Mouse (Mus musculus): ENCODE measurements at regions not wholly inside any gene's neighbourhood (a gene's known extent, or its start where the extent isn't known, plus 50 kb on each side); places are given as distances from the start of the nearest gene placed in this dataset.

DNA sequence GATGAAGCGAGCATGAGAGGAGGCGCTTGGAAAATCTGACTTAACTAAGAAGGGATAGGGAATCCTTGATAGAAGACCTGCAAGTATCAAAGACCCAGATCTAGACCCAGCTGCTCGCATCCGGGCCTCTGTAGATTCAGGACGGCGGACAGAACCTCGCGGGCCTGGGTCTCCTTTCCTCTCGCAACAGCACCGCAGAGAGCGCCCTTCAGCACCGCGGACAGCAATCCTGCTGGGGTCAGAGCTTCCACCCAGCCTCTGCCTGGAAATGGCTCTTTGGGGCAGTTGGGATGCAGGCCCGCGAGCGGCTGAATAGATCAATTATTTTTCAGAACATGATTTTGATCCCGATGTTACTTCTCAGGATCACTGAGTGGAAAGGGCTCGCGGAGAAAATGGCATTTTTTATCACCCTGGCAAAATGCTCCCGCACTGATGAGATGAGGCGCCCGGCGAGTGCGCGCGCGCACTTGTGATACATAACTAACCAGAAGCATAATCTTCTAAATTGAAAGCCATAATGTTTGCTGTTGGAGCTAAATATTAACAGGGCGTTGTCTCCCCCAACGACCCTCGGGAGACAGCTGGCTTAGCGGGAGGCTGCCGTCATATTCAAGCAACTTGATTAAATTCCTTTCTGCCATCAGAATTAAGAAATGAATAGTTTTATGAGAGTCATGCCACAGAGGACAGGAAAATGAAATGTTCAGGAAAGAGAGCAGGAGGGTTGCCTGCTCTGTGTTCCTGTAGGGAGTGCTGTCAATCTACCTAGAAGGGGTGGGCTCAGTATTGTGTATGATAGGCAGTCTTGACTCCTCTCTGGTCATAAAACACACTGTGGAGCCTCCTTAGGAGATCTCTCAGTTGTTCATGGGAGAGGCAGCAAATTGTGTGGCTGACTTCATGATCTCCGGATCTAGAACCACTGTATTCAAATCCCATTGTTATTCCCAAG is 173.1 kb upstream of the Zc3h12a start:
- ATAC-seq (no peak), DNase-seq (ENCODE audit: low read depth, low spot score) (no peak)
- TF ChIP-seq CTCF (IDR thresholded peaks at IDR 0.05), result no peak
- ChIA-PET CTCF (no interaction called here), POLR2A (no interaction called here)
- in situ Hi-C loops (cut with MboI; ENCODE audit: low pct_unique_long_range_greater_than_20kb), result no loop called here
- H3K27me3 ChIP-seq, result no peaks in the 10 kb centered on the region

DNA sequence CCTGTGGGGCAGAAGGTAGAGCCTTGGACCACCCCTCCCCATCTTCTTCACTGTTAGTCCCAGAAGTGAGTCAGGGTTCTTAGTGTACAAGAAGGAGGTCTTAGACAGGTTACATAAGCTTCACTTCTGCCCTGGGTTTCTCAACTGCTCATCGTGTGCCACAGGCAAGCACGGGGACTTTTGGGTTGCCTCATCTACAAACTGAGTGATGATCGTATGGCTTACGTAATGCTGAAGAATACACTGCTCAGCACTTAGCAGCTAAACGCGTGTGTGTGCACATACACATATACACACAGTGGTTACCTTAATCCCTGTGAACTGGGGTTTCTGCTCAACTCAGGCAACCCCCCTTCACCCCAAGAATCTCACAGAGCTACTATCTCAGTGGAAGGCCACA is 163.1 kb upstream of the Zc3h12a start:
- ATAC-seq (no peak), DNase-seq (ENCODE audit: low read depth, low spot score) (no peak)
- in situ Hi-C loops (cut with MboI; ENCODE audit: low pct_unique_long_range_greater_than_20kb), result no loop called here
- CTCF ChIA-PET, result interaction anchor here (0.9 to 1.0 kb wide), 2 partner anchors 14 to 21 kb away, joined by 3 read pairs; no protein-coding TSS in a partner anchor
- no peak for TF ChIP-seq CTCF (IDR thresholded peaks at IDR 0.05)
- H3K27me3 ChIP-seq, result peaks cover 3% of the 10 kb centered on the region
- POLR2A ChIA-PET, result no interaction called here

DNA sequence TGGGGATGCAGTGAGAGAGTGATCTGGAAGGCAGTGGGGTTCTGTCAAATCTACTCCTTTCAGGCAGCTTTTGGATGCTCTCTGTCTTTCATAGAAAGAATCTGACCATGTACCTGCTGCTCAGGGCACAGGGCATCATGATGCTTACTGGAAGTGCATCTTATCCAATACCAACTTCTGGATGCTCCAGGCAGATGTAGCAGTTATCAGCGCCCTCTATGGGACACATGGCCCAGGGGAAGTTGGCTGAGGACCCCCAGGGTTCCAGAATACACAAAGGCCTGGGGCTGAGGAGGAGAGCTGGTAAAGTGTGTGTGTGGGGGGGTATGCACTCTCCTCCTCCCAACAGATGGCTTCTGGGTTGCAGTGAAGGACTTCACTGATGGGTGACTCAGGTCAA is 162.1 kb upstream of the Zc3h12a start:
- H3K27me3 ChIP-seq, result peaks cover 3% of the 10 kb centered on the region
- ATAC-seq (no peak), DNase-seq (ENCODE audit: low read depth, low spot score) (no peak)
- ChIA-PET POLR2A (interaction anchor here (0.6 kb wide), 1 partner anchor 409 kb away, joined by 6 read pairs; the partner anchor contains the start of gene Epha10), CTCF (no interaction called here)
- in situ Hi-C loops (cut with MboI; ENCODE audit: low pct_unique_long_range_greater_than_20kb), result no loop called here
- no peak for TF ChIP-seq CTCF (IDR thresholded peaks at IDR 0.05)

DNA sequence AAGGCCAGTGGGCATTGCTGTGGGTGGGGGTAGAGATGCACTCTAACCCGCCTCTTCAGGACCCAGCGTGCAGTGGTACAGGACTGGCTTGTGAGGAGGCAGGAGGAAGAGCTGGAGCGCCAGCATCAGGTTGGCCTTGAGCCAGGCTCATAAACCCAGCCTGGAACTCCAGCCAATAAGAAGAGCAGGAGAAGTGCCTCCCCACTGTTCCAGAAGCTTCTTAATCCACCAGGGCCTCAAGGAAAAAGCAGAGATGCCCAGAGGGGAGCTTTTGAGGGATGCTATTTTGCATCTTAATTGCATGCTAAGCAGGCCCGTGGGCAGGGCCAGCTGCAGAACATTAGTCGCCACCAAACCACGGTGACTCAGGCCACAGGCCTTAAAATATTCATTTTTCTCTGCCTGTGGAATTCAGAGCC is 161.4 kb upstream of the Zc3h12a start:
- DNase-seq (ENCODE audit: low read depth, low spot score) (no peak), ATAC-seq (no peak)
- H3K27me3 ChIP-seq, result peaks cover 3% of the 10 kb centered on the region
- TF ChIP-seq CTCF (IDR thresholded peaks at IDR 0.05), result no peak
- in situ Hi-C loops (cut with MboI; ENCODE audit: low pct_unique_long_range_greater_than_20kb), result no loop called here
- CTCF ChIA-PET, result no interaction called here
- POLR2A ChIA-PET, result interaction anchor here (0.6 kb wide), 1 partner anchor 10 kb away, joined by 3 read pairs; no protein-coding TSS in a partner anchor

DNA sequence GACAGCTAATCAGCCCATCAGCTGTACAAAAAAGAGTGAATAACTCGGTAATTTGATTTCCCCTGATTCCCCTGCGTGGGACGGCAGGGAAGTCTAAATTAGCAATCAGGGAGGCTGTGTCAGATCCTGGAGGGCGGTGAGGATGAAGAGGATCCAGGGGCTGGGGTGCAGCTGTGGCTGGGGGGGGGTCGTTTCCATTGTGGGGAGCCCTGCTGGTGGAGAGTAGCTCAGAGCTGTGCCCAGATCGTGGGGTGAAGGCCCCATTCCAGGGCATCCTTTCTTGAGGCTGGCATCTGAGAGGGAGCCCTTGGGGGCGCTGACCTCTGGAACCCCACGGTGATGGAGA is 155.3 kb upstream of the Zc3h12a start:
- ChIA-PET POLR2A (no interaction called here), CTCF (no interaction called here)
- H3K27me3 ChIP-seq, result peaks cover 4% of the 10 kb centered on the region
- no peak for TF ChIP-seq CTCF (IDR thresholded peaks at IDR 0.05)
- in situ Hi-C loops (cut with MboI; ENCODE audit: low pct_unique_long_range_greater_than_20kb), result no loop called here
- DNase-seq (ENCODE audit: low read depth, low spot score), result no peak
- no peak for ATAC-seq

DNA sequence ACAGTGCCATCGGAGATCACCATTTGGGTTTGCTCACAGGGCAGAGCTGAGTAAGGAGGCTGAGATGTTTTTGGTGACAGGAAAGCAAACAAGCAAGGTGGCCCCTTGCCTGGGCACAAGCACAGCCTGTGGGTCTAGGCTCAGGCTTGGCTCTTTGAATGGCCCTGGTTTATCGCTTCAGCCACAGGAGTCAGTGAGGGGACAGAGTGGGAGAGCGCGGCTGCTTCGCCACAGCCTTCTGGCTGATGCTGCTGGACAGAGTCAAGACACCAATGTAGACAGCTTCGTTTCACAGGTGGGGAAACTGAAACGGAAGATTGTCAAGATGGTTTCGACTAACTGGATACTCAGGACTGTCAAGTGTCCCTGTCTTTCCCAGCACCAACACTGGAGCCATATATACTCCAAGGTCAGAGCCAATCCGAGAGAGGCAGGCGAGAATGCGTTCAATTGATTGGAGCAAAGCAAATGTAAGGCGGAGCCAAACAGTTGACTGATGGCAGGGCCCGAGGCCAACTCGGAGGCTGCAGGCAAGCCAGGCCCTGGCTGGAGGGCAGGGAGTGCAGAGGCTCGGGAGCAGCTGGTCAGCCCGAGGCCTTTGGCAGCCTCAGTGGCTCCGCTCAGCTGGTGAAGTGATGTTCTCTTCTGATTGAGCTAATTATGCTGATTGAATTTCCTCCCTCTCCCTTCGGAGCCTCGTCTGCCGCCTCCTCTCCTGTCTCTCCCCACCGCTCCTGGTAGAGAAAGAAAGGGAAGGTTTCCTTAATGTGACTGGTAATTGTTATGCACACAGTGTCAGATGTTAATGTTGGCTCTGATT is 154.7 kb upstream of the Zc3h12a start:
- TF ChIP-seq CTCF (IDR thresholded peaks at IDR 0.05), result no peak
- in situ Hi-C loops (cut with MboI; ENCODE audit: low pct_unique_long_range_greater_than_20kb), result no loop called here
- DNase-seq (ENCODE audit: low read depth, low spot score), result no peak

DNA sequence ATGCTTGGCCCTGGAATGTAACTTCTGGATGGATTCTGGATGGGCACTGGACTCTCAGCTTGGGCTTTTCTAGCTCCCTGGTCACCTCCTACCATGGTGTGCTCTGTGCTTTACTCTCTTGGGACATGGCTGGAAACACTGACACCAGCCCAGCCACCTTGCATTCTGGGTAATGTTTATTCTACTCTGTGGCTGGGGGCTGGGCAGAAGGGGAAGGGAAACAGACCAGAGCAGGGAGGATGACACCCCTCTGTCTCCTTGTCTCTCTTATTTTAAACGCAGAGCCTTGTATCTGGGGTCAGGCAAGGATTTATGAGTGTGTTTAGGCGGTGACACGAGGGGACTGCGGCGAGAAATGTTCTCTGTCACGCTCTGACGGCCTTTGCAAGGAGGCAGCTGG is 151.5 kb upstream of the Zc3h12a start:
- no peak for TF ChIP-seq CTCF (IDR thresholded peaks at IDR 0.05)
- in situ Hi-C loops (cut with MboI; ENCODE audit: low pct_unique_long_range_greater_than_20kb), result no loop called here
- CTCF ChIA-PET, result no interaction called here
- ATAC-seq (no peak), DNase-seq (ENCODE audit: low read depth, low spot score) (no peak)
- peaks cover 8% of the 10 kb centered on the region for H3K27me3 ChIP-seq
- POLR2A ChIA-PET, result interaction anchor here (0.7 kb wide), 1 partner anchor 10 kb away, joined by 3 read pairs; no protein-coding TSS in a partner anchor

More for the DNA sequence above, 154.7 kb upstream of the Zc3h12a start:
- ChIA-PET POLR2A (no interaction called here), CTCF (no interaction called here)
- ATAC-seq, result no peak
- peaks cover 4% of the 10 kb centered on the region for H3K27me3 ChIP-seq

DNA sequence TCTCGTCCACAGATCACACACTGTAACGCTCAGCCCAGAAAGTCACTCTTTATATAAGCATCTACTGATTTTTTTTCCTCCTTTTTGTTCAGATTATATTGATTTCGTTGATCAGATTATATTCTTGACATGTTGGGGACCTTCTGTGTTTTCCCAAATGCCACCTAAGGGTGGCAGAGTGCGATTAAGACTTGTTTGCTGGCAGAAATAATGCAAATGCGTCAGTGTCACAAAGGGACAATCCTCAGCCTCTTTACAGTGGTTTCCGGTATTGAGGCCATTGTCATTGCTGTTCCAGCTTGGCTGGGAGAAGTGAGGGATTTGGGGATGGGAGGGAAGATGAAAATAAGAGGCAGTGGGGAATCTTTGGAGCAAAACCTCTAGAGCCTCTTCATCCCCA is 149.2 kb upstream of the Zc3h12a start:
- ChIA-PET POLR2A (no interaction called here), CTCF (interaction anchor here (1.1 kb wide), 1 partner anchor 14 kb away, joined by 3 read pairs; no protein-coding TSS in a partner anchor)
- peaks cover 4% of the 10 kb centered on the region for H3K27me3 ChIP-seq
- in situ Hi-C loops (cut with MboI; ENCODE audit: low pct_unique_long_range_greater_than_20kb), result no loop called here
- DNase-seq (ENCODE audit: low read depth, low spot score) (no peak), ATAC-seq (no peak)
- no peak for TF ChIP-seq CTCF (IDR thresholded peaks at IDR 0.05)

DNA sequence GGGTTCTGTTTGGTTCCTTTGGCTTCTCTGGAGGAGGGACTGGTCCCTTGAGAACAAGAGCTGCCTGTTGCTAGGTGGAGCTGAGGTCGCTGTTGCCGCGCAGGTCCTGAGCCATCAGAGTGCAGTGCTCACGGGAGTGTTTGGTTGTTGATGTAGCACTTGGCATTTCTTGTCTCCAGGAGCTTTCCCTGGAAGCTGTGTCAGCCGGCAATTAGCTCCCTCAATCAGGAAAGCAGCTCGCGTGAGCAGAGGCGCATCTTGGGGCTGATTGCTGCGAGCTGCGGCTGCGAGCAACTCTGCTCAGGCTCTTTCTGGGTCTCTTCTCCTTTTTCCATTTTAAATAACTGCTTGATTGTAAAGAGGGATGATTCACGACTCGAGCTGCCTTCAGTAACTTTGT is 147.6 kb upstream of the Zc3h12a start:
- in situ Hi-C loops (cut with MboI; ENCODE audit: low pct_unique_long_range_greater_than_20kb), result no loop called here
- H3K27me3 ChIP-seq, result peaks cover 4% of the 10 kb centered on the region
- POLR2A ChIA-PET, result no interaction called here
- no peak for ATAC-seq
- no peak for TF ChIP-seq CTCF (IDR thresholded peaks at IDR 0.05)
- CTCF ChIA-PET, result no interaction called here
- DNase-seq (ENCODE audit: low read depth, low spot score), result no peak

DNA sequence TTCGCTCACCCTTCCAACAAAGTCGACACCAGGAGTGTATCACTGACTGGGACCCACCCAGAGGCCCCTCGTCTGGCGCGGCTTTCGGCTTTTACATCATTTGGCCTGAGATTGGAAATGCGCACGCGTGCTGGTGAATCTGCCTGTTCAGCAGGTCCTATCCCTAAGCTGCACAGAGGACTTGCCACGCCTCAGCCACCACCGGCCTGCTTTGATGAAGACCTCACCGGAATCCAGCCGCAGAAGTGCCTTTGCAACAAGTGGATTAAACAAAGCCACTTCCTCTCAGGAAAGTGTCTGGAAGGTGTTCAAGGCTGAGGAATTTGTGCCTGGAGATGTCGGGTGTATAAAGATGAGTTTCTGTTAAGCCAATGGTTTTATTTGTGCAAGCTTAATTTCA is 143.3 kb upstream of the Zc3h12a start:
- ChIA-PET CTCF (no interaction called here), POLR2A (no interaction called here)
- ATAC-seq, result no peak
- H3K27me3 ChIP-seq, result peaks cover 4% of the 10 kb centered on the region
- DNase-seq (ENCODE audit: low read depth, low spot score), result no peak
- no peak for TF ChIP-seq CTCF (IDR thresholded peaks at IDR 0.05)
- in situ Hi-C loops (cut with MboI; ENCODE audit: low pct_unique_long_range_greater_than_20kb), result no loop called here

DNA sequence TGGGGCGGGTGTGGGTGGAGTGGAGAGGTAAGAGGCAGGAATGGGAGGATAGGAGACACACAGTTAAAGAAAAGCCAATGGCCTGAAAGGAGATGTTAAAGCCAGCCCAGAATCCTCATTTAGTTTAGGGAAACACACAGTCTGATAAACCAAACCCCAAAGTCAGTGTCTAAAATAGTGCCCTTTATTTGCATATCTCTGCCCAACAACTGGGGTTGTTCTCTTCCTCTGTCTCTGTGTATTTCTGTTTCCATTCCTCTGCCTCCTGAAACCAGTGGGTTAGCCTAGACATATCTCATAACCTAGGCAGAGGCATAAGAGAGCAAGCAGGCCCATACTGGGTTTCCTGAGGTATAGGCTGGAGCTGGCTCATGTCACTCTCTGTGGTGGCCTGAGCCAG is 138.6 kb upstream of the Zc3h12a start:
- DNase-seq (ENCODE audit: low read depth, low spot score), result no peak
- in situ Hi-C loops (cut with MboI; ENCODE audit: low pct_unique_long_range_greater_than_20kb), result no loop called here
- ChIA-PET POLR2A (no interaction called here), CTCF (no interaction called here)
- peaks cover 3% of the 10 kb centered on the region for H3K27me3 ChIP-seq
- no peak for ATAC-seq
- no peak for TF ChIP-seq CTCF (IDR thresholded peaks at IDR 0.05)

All from Patski (cell line).